Mouse (Mus musculus): ENCODE measurements at regions not wholly inside any gene's neighbourhood (a gene's known extent, or its start where the extent isn't known, plus 50 kb on each side); places are given as distances from the start of the nearest gene placed in this dataset.
"Not testable (repeated sequence)": the region's sequence is repeated elsewhere in the genome, so short reads cannot be mapped to it uniquely, and the experiment has no call there.

- DNase-seq (ENCODE audit: low spot score in 2 of 2): no peak
These were observed 428.0 kb upstream of the Sphkap start for GRCm38 (mm10) chr1:83835965-83836364.

- no peak for DNase-seq (ENCODE audit: low spot score in 2 of 2)
These were observed 424.9 kb upstream of the Sphkap start for GRCm38 (mm10) chr1:83832946-83833345.

- DNase-seq (ENCODE audit: low spot score in 2 of 2): no peak
These were observed 424.0 kb upstream of the Sphkap start for GRCm38 (mm10) chr1:83831900-83832535.

- no peak for DNase-seq (ENCODE audit: low spot score in 2 of 2)
These were observed 422.1 kb upstream of the Sphkap start for GRCm38 (mm10) chr1:83830025-83830645.

DNA sequence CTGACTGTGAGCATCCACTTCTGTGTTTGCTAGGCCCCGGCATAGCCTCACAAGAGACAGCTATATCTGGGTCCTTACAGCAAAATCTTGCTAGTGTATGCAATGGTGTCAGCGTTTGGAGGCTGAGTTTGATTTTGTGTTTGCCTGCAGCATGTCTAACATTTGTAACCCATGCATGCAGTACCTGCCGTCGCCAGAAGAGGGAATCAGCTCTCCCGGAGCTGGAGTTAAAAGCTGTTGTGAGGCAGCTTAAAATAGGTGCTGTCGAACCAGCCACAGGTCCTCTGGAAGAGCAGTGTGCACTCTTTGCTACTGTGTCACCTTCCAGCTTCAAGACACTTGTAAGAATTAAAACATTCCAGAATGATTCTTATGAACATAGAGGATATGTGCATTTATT lies 403.2 kb upstream of the Sphkap start:
- DNase-seq (ENCODE audit: low spot score in 2 of 2): not testable (repeated sequence)

DNA sequence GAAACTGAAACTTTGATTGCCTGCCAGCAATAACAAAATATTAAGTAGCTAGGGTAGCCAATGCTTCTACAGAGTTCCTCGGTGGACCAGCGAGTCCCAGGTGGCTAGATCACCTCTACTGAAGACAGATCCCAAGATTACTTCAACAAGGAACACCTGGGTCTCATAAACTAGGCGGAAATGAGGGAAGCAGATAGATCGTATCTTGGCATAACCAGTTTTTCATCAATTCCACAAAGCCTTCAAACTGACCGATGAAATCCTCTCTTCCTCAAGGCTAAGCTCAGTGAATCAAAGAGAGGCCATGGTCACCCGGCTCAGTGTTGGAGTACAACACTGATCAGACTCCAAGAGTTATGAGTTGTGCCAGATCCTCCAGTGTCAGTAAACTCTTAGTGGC lies 400.4 kb upstream of the Sphkap start:
- DNase-seq (ENCODE audit: low spot score in 2 of 2): no peak

- no peak for DNase-seq (ENCODE audit: low spot score in 2 of 2)
These were observed 395.5 kb upstream of the Sphkap start for GRCm38 (mm10) chr1:83803345-83804041.

DNA sequence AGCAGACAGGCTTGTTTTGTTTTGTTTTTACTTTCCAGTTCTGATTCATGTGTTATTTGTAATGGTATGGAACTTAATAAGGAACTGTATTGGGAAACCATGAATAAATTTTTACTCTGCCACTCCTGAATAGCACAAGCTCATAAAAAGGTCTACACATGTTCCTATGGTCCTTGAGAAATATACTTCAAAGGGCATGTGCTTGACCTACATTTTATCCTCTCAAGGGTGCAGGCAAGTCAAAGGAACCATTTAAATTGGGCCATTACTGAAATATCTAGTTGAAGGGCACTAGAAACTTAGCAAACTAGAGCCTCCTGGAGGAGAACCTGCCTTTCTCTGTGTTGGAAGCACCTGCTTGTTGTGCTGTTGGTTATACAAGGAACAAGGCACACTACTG lies 393.8 kb upstream of the Sphkap start:
- no peak for DNase-seq (ENCODE audit: low spot score in 2 of 2)

DNA sequence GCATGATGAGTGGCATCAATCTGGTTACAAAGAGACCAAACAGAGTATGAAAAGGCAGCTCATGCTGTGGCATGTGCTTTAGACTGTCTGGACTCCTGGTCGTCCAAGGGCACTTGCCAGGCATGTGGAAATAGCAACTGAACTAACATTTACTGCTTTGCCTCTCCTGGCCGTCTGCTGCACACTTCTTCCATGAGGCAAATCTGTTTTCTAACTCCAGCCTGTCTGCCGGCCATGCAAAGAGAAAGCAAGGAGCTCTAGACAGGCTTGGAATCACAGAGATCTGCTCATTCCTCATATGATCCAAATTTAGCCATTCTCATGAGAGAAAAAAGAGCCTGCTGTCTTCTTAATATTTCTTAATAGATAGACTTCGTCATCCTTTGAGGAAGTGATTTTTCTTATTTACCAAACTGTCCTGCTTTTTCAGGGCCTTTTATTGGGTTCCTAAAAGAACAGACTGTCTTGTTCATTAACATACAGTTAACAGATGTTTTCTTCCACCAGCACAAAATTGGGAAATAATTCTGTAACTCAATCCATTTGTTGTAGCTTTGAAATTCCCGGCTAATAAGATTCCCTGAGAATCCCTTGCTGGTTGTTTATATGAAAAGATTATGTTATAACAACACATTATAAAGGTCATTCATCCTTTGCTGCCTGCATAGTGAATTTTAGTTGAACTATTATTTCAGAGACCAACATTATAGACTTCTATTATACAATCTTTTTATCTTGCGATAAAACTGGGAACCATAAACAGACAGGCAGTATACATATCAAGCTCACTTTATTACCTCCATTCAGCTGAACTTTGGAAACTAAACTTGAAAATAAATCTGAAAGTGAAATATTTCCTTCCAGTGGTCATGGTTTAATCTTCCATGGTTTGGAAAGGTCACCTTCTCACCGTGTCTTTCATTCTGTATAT lies 389.2 kb upstream of the Sphkap start:
- peak in 1 of 2 experiments; percentile 5 for DNase-seq (ENCODE audit: low spot score in 2 of 2)

- DNase-seq (ENCODE audit: low spot score in 2 of 2): no peak
These were observed 369.2 kb upstream of the Sphkap start for GRCm38 (mm10) chr1:83777151-83777550.

DNA sequence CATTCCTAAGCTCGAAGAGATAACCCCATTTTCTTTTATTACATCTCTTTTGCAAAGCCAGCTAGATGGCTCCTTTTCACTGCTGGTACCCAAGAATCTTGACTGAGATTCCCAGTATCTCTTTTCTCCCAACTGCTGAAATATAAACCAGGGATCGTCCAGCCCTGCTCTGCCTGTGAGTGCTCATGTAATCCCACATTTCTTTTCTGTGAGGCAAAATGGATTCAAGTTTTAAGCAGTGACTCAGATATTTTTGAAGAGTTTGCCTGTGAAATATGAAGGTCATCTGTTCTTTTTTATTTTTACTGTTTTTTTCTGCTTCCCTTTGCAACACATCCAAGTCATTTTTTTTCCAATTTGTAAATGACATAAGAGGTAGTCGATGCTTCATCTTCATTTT lies 363.2 kb upstream of the Sphkap start:
- no peak for DNase-seq (ENCODE audit: low spot score in 2 of 2)

DNA sequence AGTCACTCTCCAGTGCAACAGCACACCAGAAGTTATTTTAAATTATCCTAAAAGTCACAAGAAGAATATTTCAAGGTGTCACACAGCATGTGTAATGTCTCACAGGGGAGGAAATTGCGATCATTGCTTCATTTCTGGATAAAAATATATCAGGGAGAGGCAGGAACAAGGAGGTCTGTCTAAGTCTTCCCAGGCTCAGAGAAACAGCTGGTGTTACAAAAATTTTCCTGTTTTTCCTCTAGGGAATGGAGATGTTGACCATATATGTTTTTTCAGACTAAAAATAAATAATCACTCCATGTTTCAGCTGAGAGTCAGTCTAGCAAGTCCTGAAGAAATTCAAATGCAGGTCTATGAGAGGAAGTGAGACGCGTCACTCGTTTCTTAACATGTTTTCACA lies 353.5 kb upstream of the Sphkap start:
- DNase-seq (ENCODE audit: low spot score in 2 of 2): no peak

DNA sequence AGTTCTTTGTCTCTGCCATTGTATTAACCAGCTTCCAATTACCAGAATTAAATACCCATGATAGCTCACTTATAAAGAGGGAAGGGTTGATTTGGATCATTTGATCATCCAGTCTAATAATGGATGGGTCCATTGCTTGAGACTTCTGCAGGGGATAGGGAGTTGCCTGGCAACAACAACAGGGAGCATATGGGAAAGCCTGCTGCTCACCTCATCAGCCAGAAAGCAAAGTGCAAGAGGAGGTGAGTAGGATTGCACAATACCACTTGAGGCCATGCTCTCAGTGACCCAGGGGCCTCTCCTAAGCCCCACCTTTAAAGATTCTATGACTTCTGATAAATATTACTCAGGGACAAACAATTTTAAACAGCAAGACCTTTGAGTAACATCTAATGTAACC lies 348.9 kb upstream of the Sphkap start:
- no peak for DNase-seq (ENCODE audit: low spot score in 2 of 2)

DNA sequence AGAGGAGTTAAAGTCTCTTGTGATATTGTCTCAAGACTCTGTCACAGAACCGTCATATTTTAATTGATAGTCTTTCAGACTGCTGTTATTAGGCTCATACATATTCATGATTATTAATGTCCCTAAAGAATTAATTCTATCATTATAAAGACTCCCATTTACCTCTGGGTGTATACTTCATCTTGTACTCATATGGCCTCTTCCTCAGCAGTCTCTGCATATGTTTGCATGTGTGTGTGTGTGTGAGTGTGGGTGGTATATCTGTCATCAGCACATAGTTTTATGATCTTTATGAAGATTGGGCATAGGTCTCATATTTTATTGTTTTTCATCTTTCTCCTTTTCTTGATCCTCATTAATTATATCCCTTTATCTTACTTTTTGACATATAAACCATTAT lies 347.3 kb upstream of the Sphkap start:
- DNase-seq (ENCODE audit: low spot score in 2 of 2): no peak

DNA sequence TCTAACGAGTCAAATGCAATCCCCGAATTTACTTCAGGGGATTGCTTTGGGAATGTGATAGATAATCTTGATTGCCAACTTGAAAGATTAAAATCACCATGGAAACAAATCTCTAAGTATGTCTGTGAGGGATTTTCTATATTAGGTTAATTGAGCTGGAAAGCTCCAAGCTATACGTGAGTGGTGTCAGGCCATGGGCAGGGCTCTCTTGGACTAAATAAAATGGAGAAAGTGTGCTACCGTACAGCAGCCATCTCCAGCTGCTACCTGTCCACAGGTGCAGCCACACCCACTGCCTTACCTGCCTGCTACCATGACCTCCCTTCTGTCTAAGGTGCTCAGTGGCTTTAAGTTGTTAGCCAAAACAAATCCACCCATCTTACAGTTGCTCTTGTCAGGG lies 345.0 kb upstream of the Sphkap start:
- no peak for DNase-seq (ENCODE audit: low spot score in 2 of 2)

- no peak for DNase-seq (ENCODE audit: low spot score in 2 of 2)
These were observed 341.0 kb upstream of the Sphkap start for GRCm38 (mm10) chr1:83748974-83749373.

DNA sequence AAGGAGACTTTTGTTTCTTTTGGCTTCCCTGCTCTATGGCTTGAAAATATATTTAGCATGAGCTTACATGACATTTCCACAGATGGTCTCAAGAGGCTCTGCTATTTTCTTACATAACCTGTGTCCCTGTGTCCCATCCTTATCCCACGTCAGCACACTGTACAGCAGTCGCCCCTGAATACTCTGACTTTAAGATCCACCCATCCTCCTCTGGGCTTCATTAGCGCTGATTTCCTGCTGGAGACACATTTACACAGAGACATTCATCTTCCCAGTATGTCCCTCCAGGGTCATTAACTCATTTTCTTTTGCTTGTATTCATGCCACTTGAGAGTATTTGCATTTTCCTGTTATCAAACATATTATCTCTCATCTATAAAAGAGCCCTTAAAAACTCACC lies 340.1 kb upstream of the Sphkap start:
- DNase-seq (ENCODE audit: low spot score in 2 of 2): no peak

DNA sequence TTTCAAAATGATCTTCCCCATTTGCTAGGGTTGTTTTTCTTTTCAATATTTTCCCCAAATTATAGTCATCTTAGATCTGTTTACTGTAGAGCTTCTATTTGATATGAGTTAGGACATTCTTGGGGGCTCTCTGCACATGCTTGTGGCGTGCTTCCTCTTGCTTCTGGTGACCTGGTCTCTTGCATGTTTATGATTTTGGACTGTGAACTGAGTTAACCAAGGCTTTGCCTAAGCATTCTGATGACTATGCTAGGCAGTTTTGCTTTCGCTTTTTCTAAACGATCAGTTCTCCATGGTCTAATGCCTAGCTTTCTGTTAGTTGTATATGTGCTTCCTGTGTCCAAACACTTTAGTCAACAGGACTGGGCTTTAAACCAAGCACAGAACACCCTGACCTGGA lies 339.4 kb upstream of the Sphkap start:
- no peak for DNase-seq (ENCODE audit: low spot score in 2 of 2)

DNA sequence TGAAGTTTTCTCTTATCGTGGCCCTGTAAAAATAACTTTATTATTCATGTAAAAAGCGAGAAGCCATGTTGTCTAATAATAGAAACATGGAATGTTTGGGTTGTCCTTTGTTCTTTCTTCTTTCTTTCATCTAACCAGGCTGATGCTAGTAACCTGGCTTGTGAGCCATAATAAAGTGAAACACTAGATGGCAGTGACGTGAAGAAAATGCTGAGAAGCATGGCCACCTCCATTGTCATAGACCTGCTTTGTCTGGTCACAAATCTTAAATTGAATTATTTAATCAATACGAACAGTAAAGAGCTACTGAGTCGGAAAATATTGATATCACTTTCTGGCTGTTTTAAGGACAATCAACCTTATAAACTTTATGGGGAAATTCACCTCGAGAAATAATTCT lies 338.0 kb upstream of the Sphkap start:
- DNase-seq (ENCODE audit: low spot score in 2 of 2): peak in 1 of 2 experiments; percentile 39

DNA sequence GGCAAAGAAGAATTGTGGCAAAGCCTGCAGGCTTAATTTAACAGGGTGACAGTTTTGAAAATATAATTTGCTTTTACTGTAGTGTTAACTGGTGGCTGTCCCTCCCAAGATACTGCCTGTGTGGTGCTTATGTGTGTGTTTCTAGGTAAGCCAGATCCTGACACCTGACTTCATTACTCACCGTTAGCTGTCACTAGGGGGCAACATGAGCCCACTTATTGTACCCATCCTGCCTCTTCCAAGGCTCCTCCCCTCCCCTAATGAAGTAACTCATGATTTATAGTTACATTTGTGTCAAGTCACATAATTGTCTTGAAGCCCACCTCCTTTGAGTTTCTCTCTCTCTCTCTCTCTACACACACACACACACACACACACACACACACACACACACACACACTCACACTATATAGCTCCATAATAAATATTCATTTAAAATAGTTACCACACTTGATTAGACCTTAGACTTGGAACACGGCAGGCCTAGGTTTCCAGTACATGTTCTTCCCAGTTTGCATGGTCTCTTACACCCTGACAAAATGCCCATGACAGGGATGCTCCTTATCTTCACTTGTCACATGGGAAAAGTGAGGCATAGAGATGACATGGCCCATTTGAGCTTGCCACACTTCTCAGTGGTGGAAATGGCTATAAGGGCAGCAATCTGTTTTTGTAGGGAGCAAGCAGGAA lies 328.6 kb upstream of the Sphkap start:
- peak in 1 of 2 experiments; percentile 18 for DNase-seq (ENCODE audit: low spot score in 2 of 2)

- no peak for DNase-seq (ENCODE audit: low spot score in 2 of 2)
These were observed 323.7 kb upstream of the Sphkap start for GRCm38 (mm10) chr1:83731682-83732081.

DNA sequence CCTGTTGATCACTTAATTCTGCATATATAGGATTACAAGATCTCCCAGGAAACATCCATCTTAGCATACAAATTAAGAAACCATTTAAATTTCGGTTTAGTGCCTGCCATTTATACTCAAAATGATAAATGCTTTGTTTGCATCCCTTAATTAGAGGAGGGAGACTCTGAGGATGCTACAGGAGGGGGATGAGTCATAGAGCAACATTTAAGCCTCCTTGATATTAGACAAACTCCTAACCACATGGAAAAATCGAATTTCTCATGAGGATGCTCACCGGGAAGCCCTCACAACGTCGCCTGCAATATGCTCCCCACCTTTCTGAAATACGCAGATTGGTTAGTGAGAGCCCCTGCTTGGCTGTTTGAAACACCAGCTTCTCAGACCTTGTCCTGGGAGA lies 320.8 kb upstream of the Sphkap start:
- no peak for DNase-seq (ENCODE audit: low spot score in 2 of 2)
